Comparison of ENCODE assay signal across 8 mouse cellular contexts in the genomic region with DNA sequence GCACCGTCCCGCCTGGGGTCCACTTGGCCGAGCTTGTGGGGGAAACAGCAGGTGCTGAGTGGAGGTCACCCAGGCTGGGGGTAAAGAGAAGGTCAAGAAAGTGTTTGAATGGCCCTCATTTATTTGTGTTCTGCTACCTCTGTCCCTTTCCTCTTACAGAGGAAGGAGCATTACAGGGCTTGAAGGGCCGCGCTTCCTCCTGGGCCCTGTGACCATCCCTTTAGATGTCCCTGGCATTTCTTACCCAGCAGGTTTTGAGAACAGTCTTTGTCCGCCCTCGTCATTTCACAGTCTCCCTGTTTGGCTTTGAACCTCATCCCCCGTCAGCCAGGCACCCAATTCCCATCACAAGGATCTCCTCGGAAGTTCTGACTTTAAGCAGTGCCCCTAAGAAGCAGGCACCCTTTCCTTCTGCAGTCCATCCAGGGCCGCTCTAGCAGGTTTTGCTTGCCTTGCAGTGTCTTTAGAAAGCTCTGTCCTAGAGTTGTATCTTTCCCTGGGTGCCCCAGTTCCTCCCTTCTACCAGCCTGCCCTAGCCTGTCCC. TPM values are rescaled to one million over a fixed set of nuclear protein-coding genes. Genes with fewer than 3 reads are reported as not detected.
DNase-seq lines count a peak whose midpoint lies in the region; ATAC-seq and TF ChIP-seq lines count a peak whose summit lies in the region.

No protein-coding gene starts in this region.

- peak overlapping the region; percentile 89 for H3K4me2 ChIP-seq in kidney, embryonic 16.5 days (replicated peaks; ENCODE audit: low read depth, low read length)
- peak overlapping the region; percentile 96 for H3K4me2 ChIP-seq in midbrain, embryonic 11.5 days

- WGBS in kidney, embryonic 16.5 days, result 18% methylated on average over 10 of the region's 10 CpGs
- 8% methylated on average over 10 of the region's 10 CpGs for WGBS in hindbrain, embryonic 10.5 days
- 5% methylated on average over 10 of the region's 10 CpGs for WGBS in midbrain, embryonic 11.5 days

- H3K27ac ChIP-seq in kidney, embryonic 16.5 days (ENCODE audit: low read length), result no peak overlapping the region
- peak overlapping the region; percentile 49 for H3K27ac ChIP-seq in bone marrow macrophage, adult 2 months (ENCODE audit: insufficient read depth, low read depth, low read length)
- H3K27ac ChIP-seq in hindbrain, embryonic 10.5 days, result peak overlapping the region; percentile 94
- H3K27ac ChIP-seq in midbrain, embryonic 11.5 days (ENCODE audit: low read depth, low read length), result no peak overlapping the region

- no peaks in the 10 kb centered on the region for H3K27me3 ChIP-seq in kidney, embryonic 16.5 days (ENCODE audit: insufficient read depth, low read length)
- H3K27me3 ChIP-seq in hindbrain, embryonic 10.5 days (ENCODE audit: insufficient read depth, poor library complexity, severe bottlenecking), result peaks cover 19% of the 10 kb centered on the region; the same call in 1 of the 2 replicates
- H3K27me3 ChIP-seq in midbrain, embryonic 11.5 days (ENCODE audit: control insufficient read depth, insufficient read depth, low read length), result no peaks in the 10 kb centered on the region

- no peak for ATAC-seq in kidney, embryonic 16.5 days (ENCODE audit: low FRiP score, low TSS enrichment)
- no peak for ATAC-seq in midbrain, embryonic 11.5 days (ENCODE audit: low FRiP score)

- peak overlapping the region; percentile 82 for H3K9ac ChIP-seq in kidney, embryonic 16.5 days (replicated peaks; ENCODE audit: low read length)
- peak overlapping the region; percentile 79 for H3K9ac ChIP-seq in midbrain, embryonic 11.5 days (ENCODE audit: low read length)

- no peak for DNase-seq in kidney, adult 8-10 months
- no peak for DNase-seq in hindbrain, embryonic 10.5 days (ENCODE audit: low spot score)
- peak; percentile 95 for DNase-seq in midbrain, embryonic 11.5 days (ENCODE audit: low spot score, missing footprints)
- no peak for DNase-seq in urinary bladder, adult 2 months (ENCODE audit: low spot score)
- no peak for DNase-seq in adrenal gland, postnatal 4 days (ENCODE audit: low spot score in 2 of 2)
- no peak for DNase-seq in urinary bladder, adult 18-20 months (ENCODE audit: low spot score in 2 of 2)

- H3K4me1 ChIP-seq in kidney, embryonic 16.5 days (ENCODE audit: insufficient read depth, low read length), result peaks cover 11% of the 10 kb centered on the region
- H3K4me1 ChIP-seq in bone marrow macrophage, adult 2 months (ENCODE audit: control insufficient read depth, insufficient read depth, low read length), result peaks cover 34% of the 10 kb centered on the region
- peaks cover 38% of the 10 kb centered on the region for H3K4me1 ChIP-seq in hindbrain, embryonic 10.5 days (replicated peaks)
- peaks cover 6% of the 10 kb centered on the region; the same call in 1 of the 2 replicates for H3K4me1 ChIP-seq in midbrain, embryonic 11.5 days (ENCODE audit: control insufficient read depth, insufficient read depth, low read length)

- H3K9me3 ChIP-seq in kidney, embryonic 16.5 days (ENCODE audit: low read length), result no peaks in the 10 kb centered on the region
- no peaks in the 10 kb centered on the region for H3K9me3 ChIP-seq in hindbrain, embryonic 10.5 days
- H3K9me3 ChIP-seq in midbrain, embryonic 11.5 days (ENCODE audit: control insufficient read depth, low read length), result no peaks in the 10 kb centered on the region

- no peak for TF ChIP-seq POLR2A in bone marrow macrophage, adult 2 months (IDR thresholded peaks at IDR 0.05; ENCODE audit: borderline replicate concordance, low read depth, low read length)

- H3K4me3 ChIP-seq in kidney, embryonic 16.5 days (ENCODE audit: low read length), result peak overlapping the region; percentile 82
- H3K4me3 ChIP-seq in bone marrow macrophage, adult 2 months (ENCODE audit: insufficient read depth, low read length), result peak overlapping the region; percentile 66
- peak overlapping the region; percentile 91 for H3K4me3 ChIP-seq in hindbrain, embryonic 10.5 days
- peak overlapping the region; percentile 68 for H3K4me3 ChIP-seq in midbrain, embryonic 11.5 days (ENCODE audit: low read depth, low read length)

- H3K36me3 ChIP-seq in kidney, embryonic 16.5 days (ENCODE audit: insufficient read depth, low read length), result no peaks in the 10 kb centered on the region
- no peaks in the 10 kb centered on the region for H3K36me3 ChIP-seq in hindbrain, embryonic 10.5 days
- H3K36me3 ChIP-seq in midbrain, embryonic 11.5 days (ENCODE audit: control insufficient read depth, insufficient read depth, low read length), result no peaks in the 10 kb centered on the region

- TF ChIP-seq CTCF in bone marrow macrophage, adult 2 months (IDR thresholded peaks at IDR 0.05; ENCODE audit: low read depth, low read length), result no peak

RNA-seq across cellular contexts. Expression of a gene that starts 1.4 kb away (rescaled TPM):
- polyA plus RNA-seq in kidney, embryonic 16.5 days (2015; fragmentation: Nextera tagmentation; extraction: Ambion mirVana), result 39.1 and 39.7 TPM in 2 replicates
- 86.4 and 97.4 TPM in 2 replicates for polyA plus RNA-seq in bone marrow macrophage, adult 2 months (2012; ENCODE audit: insufficient read depth, insufficient read length, missing spikeins)
- polyA plus RNA-seq in hindbrain, embryonic 10.5 days (2016; fragmentation: Nextera tagmentation; extraction: Ambion mirVana), result 30.0 and 34.1 TPM in 2 replicates
- polyA plus RNA-seq in midbrain, embryonic 11.5 days (2014; fragmentation: Nextera tagmentation; extraction: Ambion mirVana), result 26.2 and 26.9 TPM in 2 replicates
- 16.7 and 18.4 TPM in 2 replicates for polyA plus RNA-seq in urinary bladder, adult 2 months (2012; rRNA removed)
- total RNA-seq in adrenal gland, postnatal 4 days (2021), result 10 to 100 TPM; 27.8 to 29.9 TPM

Comparison
In these comparisons a context has a peak if more than half of its experiments do, and no peak if none do; other contexts are left out.
1. H3K27ac ChIP-seq: peak in bone marrow macrophage, adult 2 months (single experiment) and hindbrain, embryonic 10.5 days (single experiment); none in kidney, embryonic 16.5 days (single experiment) and midbrain, embryonic 11.5 days (single experiment).
2. Peak in every context shown above with its lines, with median percentiles within 50 percentile points of each other: H3K4me3 ChIP-seq.